Mouse (Mus musculus) neural tube, embryonic 10.5 days (tissue): ENCODE results near the gene Casz1.

Source experiments
- DNase-seq: peaks from one replicate; pipeline ENCODE4 v3.0.0-alpha.2; 2017; ENCODE audit warnings: low spot score; ENCODE audit errors: extremely low spot score

Casz1 gene

DNA sequence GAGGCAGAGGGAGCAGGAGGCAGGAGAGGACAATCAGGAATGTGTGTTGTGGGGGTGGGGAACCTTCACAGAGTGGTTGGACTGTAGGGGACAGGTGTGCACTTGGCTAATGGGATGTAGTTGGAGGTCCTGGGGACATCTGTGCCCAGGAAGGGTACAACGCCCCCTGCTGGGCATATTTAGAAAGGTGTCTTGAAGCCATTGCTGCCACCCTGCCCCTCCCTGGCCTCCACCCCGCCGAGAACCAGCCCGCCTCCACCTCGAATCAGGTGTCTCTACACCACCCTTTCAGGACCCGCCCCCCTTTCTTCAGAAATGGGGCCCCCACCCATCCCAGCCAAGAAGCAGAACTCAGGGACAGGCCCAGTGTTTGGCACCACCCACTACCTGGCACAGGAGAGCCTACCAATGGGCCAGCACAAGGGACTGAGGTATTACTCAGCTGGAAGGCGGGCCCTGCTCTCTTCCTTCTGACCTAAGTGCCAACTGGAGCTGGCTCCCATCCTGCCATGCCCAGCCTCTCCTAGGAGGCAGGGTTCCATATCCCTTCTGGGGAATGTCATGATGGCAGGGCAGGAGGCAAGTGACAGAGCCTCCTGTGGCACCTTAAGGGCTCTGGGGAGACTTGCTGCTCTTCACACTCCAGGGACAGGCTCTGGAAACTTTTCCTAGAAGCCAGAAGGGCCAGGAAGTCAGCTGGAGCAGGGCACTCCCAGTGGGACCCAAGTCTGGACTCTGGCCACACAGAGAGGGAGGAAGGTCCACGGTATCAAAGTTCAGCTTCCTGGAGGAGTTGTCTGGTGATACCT is 98.9 kb downstream of the Casz1 start:
- DNase-seq, result no peak

DNA sequence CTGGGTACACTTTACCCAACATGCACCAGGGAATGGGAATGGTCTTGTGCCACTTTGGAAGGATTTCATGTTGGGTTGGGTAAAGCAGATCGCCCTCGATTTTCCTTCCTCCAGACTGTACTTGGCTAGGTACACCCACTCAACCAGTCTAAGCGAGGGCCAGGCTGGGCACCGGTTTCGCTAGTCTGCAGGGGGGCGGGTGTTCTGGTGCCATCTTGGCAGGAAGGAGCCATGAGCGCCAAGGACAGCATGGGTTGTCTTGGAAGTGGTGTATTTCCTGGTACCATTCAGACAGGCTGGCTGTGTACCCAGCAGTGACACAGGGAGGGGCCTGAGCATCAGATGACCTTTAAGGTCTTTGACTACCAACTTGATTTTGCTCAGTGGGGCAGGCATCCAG is 101.1 kb downstream of the Casz1 start:
- no peak for DNase-seq

DNA sequence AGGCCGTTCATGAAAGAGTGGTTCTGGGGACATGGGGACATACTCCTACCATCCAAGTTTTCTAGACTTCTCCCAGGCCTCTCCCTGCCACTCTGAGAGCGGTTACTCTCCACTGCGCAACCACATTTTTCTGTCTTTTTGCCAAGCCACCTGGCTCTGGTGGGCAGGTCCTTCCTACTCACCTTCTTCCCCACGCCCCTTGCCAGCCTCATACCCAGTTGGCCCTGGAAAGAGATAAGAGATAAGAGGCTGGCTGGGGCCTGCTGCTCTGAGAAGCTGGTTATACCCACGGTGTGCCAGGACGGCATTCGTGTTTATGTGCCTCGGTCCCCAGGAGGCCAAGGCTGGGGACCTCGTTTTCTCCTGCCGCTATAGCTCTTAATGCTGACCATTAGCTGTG is 102.6 kb downstream of the Casz1 start:
- no peak for DNase-seq

DNA sequence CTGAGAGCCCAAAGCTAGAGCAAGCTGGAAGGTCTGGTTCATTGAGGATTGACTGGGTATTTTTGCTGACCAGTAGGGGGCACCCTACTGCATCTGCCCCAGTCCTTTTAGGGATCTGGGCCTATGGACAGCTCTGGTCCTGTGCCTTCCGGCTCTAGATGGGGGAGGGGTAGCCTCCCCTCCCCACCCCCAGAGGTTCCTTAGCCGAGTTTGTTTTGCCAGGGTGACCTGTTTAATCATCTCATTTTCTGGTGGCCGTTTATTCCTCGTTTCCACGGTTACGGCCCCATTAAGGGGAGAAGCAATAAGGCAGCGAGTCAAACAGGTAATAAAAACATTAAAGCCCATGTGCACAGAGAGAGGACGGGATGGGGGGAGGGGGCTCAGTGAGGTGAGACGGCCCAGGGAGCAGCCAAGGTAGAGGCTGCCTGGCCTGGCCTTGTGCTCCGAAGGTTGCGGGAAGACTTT is 104.0 kb downstream of the Casz1 start:
- no peak for DNase-seq

DNA sequence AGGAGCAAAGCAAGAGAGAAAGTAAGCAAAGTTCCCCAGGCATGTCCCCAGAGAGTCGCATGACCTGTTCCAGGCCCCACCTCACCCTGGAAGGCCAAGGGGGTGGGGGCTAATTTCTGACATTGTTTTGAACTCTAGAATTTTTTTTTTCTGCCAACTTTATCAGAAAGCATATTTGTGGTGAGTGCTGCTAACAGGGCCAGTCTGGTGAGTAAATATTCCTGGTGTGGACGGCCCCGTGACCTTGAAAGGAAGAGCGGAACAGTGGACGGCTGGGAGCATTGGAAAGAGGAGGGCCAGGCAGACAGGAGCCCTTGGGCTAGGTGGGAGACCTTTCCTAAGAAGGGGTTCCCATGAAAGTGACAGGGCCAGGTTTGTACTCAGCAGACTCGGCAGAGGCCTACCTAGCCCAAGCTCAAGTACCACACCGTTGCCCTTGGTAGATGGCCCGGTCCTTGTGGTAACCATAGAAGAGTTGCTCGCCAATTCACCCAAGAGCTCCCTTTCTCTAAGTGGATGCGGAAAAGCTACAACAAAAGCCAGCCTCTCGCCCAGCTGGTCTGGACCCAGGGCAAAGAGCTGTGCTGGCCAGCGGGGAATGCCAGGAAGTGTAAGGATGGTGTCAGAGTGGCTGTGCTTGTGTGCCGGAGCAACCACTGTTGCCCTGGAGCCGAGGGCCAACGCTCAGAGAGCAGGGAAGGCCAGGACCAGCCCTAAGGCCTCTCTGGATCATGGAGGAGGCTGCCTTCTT is 104.7 kb downstream of the Casz1 start:
- DNase-seq, result no peak

DNA sequence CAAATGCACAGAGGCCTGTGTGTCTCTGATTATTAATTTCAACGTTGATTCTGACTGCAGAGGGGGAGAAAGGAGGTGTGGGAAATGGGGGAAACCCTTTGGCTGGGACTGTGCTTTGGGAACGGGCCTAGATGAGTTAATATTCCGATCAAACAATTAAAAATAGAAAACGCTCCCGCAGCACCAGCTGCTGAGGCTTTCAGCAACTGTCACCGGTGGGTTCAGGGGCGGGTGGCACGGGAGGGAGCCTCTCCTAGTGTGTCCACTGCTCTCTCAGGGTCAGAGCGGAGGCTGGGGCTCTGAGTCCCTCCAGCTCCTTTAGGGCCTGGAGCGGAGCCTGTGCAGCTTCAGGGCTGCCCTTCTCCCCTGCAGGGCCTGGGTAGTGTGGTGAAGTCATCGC is 105.3 kb downstream of the Casz1 start:
- no peak for DNase-seq

DNA sequence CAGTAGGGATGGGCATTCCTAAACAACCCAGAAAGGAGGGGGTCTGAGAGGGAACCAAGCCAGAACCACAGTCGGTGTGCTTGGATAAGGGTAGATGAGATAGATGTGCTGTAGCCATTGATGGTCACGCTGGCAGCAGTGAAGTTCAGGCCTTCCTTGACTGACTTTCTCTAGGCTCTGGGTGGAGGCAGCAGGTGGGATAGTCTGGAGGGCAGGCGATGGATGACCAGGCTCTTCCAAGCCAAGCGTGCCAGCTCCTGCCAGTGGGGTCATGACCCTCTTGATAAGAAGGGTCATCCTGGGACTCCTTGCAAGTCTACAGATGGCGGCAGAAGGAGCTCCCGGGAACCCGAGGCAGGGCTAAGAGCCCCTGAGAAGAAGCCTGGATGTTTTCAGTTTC is 107.9 kb downstream of the Casz1 start:
- DNase-seq, result no peak

DNA sequence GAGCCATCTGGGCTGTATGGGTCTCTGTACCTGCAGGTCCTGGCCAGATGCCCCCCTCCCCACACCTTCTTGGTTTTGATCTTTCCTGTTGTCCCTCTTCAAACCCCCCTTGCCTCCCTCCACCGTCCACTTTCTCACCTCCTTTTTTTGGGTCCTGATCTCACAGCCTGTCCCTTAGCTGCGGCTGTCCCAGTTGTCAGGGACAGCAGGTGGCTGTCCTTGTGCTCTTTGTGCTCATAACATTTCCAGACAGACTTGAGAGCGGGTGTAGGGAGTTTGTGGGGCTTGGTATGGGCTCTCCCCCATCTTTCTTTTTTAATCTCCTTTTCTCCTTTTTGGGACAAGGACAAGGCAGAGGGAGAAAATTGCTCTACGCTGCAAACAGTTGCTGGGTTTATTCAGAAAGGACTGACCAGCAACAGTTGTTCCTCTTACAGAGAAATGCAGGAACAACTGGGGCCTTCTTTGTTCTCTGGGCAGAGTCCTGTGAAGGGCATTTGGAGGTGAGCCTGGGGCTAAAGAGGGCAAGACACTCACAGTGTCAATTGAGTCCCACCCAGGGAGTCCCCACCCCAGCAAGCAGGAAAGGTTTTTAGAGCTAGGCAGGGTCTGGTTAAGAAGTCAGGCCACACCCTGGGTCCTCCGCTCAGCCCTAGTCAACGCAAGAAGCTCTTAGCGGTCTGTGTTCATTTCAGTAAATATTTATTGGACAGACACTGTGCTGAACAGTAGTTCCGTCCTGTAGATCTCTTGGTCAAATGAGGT is 108.8 kb downstream of the Casz1 start:
- no peak for DNase-seq

DNA sequence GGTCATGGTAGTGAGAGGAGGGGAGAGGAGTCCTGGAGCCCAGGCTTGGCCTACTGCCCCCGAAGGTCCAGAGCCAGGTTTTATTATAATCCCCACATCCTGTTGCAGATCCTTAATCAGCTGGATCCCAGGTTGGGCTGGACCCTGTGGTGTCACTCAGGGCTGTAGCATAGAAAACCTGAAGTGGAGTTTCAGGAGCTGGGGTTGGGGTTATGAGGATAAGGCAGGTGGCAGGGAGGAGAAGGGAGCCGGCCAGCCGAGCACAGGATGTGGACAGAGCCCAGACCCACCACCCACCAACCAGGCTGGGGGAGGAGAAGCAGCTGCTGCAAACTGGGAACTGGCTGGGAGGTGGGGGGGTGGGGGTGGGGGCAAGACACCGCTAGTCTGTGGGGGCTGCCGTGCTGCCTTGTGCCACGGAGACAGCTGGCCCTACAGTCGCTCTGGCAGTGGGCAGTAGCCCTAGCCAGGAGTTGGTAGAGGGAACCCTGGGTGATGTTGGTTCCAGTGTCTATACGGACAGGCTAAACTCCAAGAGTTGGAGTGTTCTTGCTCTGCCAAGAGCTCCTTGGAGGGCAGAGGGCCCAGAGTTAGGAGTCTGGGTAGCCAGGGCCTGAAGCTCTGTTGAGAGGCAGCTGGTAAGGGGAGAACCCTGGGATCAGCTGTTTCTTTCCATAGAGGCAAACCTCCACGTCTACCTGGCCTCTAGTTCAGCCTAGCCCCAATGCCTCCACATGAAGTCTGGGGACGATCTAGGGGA is 110.8 kb downstream of the Casz1 start:
- peak; percentile 76 for DNase-seq

DNA sequence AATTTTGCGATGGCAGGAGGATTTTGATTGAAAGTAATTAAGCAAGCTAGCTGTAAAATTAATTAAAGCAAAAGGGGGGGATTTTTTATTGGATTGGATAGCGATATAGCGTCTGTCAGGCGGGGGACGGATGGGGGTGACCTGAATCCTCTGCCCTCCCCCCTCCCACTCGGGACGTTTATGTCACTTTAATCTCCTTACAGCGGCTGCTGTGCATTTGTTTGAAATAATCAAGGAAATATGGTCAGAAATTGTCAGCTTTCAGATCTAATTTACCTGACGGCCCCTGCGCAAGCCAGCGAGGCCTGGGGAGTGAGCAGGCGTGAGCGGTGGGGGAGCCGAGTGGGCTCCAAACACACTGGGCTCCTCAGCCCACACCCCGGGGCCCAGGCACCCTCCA is 111.6 kb downstream of the Casz1 start:
- DNase-seq, result no peak

DNA sequence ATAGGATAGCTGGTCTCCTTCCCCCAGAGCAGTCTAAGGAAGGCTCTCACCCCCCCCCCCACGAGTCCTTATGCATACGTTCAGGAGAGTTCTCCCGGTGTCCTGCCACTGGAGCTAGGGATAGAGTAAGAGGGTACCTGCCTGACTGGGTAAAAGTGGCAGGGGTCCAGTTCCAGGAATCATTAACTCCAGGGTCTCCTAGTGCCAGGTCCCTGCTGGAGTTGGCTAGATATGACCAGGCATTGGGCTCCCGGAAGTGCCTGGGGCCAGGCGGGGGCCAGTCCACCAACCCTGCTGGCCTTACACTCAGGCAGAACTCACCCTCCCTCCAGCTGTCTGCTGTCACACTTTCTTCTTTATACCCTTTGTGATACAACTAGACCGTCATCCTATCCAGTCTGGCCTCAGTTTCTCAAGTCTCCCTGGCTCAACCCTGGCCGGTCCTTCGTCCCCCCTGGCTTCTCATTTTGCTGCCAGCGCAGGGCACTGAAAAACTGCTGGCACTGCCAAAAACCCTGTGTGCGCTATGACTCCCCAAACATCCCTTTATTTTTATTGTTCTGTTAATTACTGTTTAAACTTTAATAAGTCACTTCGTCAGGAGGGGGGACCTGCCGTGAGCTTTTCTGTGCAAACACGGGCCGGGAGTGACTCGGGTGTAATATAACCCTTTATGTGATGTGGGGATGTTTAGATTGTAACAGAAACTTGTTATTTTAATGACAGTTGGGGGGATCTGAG is 114.6 kb downstream of the Casz1 start:
- no peak for DNase-seq

DNA sequence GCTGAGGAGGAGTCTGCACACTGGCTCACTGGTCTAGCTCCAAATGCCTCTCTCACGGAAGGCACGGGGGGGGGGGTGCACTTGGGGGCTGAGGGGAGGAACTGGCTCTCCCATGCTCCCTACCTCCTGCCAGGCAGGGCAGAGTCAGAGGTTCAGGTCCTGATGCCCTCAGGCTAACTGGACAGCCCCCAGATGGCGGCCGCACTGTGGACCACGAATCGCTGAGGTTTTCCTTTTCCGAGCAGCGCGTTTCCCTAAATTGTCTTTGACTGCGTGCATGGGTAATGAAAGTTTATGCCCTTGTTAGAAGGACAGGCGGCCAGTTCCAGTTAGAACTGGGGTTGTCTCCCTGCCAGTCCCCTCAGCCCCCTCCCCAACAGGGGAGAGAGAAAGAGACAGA is 116.4 kb downstream of the Casz1 start:
- no peak for DNase-seq

DNA sequence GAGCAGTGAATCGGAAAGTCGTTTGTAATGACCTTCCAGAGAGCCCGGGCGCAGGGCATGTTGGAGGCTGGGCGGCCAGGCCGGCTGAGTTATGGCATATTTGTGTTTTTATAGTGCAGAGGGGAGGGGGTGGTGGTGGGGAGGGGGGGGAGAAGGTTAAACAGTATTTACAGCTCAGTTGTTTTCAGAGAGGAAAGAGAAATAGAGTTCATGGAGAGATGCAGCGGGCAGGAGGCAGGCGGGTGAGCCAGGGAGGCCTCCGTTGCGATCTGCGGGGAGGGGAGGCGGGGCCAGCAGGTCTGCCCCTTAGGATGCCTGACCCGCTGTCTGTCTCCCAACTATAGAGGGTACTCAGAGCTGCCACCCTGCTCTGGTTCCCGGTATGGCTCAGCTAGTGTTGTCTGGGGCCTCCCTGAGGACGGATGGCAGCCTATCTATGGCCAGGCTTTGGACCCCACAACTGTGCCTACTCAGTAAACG is 118.0 kb downstream of the Casz1 start:
- no peak for DNase-seq

DNA sequence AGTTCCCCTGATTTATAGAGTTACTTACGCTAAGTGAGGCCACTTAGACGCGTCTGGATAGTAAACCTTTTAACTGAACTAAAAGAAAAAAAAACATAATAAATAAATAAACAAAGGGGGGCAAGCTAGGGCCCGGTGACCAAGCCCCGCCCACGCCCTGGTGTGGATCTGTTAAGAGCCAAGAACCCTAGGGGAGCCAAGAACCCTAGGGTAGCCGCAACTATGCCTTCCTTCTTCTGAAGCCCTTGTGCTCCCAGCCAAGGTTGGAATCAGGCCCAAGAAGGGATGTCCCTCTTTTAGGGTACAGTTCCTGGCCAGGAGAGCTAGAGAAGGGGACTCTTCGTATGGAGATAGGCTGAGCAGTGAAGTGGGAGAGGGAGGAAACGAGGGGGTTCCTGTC is 119.2 kb downstream of the Casz1 start:
- no peak for DNase-seq

DNA sequence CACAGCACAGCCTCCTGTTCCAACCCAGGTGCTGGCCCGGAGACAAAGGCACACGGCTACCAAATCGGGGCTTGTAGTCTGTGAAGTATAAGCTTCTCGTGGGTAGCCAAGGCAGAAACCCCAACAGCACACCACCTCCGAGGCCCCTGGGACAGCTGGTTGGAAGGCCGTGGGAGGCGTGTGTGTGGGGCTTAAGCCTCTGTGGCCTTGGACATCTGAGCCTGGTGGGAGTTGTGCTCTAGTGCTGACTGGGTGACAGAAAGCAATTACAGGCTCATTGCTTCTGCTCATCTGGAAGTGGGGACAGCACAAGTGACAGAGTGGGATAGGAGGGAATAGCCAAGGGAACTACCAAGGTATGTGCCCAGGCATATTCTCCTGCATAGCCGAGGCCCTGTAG is 119.7 kb downstream of the Casz1 start:
- no peak for DNase-seq

DNA sequence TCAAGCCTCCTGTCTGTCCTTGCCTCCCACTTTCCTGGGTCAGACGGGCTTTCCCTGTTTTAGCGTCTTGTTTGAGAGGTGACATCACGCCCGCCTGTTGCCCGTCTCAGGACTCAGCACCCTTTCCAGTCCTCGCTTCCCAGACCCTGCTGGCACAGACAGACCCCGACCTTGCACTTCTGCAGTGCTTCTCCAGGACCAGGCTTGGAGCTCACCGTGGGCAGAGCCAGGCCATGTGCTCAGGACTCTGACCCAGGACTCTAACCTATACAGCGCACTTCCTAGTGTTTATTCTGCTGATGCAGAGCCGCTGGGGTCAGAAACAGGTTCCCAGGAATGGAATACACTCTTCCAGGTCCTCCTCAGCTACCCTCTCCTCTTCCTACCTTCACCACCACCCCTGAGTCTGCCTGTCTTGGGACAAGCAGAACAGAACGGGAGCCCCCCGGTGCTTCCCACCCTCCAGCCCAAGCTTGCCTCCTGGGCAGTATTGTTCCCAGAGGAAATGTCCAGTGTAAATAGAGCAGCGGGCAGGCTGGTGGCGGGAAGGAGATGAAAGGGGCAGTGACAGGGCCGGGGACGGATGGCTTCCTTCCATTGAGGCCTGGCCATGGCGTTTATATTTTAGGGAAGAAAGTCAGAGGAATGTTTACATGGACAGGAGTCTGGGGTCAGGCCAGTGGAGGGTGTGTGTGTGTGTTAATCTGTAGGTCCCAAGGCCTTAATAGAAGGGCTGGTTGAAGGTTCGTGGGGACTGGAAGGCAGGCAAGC is 121.5 kb downstream of the Casz1 start:
- peak; percentile 60 for DNase-seq

DNA sequence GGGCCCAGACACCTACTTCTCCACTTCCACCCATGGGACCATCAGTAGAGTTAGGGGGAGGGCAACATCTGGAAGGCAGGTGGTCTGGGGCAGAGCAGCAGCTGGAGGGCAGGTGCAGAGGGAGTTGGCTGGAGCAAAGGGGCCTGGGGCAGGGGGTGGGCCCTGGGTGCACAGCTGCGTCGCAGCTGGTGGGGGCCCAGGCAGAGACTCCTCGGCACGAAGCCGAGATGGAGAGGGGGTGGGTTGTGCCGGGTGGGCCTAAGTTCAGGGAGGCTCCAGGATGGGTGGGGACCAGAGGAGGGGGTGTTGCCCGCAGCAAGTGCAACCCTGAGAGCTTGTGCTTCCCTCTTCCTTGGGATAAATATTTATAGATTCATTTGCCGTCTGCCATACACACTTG is 122.2 kb downstream of the Casz1 start:
- DNase-seq, result peak; percentile 59

DNA sequence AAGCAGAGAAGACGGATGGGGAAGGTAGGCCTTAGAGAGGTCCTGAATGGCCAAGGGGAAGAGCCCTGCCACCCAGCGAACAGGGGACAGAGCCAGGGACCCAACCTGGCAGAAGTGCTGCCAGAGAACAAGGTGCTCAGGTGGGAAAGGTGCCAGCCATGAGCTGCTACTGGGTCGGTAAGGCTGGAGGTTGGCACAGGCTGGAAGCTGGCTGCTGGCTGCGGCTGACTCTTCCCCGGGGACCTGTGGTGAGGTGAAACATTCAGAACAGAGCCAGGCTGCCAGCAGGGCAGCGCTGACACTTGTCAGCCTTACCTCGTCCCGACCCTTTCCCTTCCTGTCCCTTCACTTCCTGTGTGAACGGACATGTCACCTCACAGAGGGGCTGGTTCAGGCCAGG is 124.1 kb downstream of the Casz1 start:
- DNase-seq, result no peak

DNA sequence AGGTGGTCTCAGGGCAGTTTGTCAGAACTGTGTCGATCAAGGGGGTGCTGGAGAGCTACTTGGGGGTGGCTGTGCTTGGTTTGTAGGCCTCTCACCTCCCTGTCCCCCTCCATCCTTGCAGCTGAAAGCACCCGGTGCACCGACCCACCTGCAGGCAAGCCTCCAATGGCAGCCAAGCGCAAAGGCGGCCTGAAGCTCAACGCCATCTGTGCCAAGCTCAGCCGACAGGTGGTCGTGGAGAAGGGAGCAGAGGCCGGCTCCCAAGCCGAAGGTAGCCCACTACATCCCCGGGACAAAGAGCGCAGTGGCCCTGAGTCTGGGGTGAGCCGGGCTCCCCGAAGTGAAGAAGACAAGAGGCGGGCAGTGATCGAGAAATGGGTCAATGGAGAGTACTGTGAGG is 124.6 kb downstream of the Casz1 start:
- no peak for DNase-seq

DNA sequence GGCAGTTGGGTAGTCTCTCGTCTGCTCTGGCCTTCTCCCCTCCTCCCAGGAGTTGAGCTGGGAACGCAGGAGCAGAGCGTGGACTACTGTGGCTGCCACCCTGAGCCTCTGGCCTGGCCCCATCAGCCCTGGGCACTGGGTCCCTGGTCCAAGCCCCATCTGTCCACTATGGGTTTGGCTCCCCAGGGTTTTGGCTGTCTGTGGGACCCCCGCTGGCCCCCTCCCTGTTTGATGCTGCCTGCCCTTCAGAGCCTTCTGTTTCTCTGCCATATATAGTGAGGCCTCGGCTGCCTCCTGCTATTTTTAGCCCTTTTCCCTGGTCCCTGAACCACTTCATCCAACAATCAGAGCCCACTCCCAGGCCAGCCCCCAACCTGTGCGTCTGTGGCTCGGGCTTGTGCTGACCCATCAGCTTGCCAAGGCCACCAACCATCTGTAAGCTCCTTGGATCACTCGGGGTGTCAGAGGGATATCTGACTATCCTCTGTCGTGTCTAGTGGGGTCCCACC is 126.5 kb downstream of the Casz1 start:
- no peak for DNase-seq
